Mouse (Mus musculus) heart, adult 2 months (tissue): ENCODE data around the gene Pi4kb.

Source experiments
- CTCF ChIP-seq: fragments of 200-600 bp; IDR thresholded peaks from 2 replicates; pipeline ENCODE4 v1.8.1; 2022; ENCODE audit warnings: antibody characterized with exemption, mild to moderate bottlenecking, moderate library complexity
- EP300 ChIP-seq: fragments of 200-500 bp; IDR thresholded peaks from 2 replicates; pipeline ENCODE4 v1.6.1; 2011; ENCODE audit warnings: low read depth, low read length, control low read depth; ENCODE audit not compliant: insufficient read depth
- POLR2A ChIP-seq: fragments of 200-500 bp; IDR thresholded peaks from 2 replicates; pipeline ENCODE4 v1.6.1; 2011; ENCODE audit warnings: mild to moderate bottlenecking, low read depth, low read length, control low read depth; ENCODE audit not compliant: insufficient read depth

GRCm38 (mm10) chr3:95002569-95002968, 28.0 kb downstream of the Pi4kb start:
- no peak for TF ChIP-seq POLR2A
- TF ChIP-seq EP300 = no peak
- no peak for TF ChIP-seq CTCF
